ENCODE assay signal across 9 mouse cellular contexts in the genomic region with DNA sequence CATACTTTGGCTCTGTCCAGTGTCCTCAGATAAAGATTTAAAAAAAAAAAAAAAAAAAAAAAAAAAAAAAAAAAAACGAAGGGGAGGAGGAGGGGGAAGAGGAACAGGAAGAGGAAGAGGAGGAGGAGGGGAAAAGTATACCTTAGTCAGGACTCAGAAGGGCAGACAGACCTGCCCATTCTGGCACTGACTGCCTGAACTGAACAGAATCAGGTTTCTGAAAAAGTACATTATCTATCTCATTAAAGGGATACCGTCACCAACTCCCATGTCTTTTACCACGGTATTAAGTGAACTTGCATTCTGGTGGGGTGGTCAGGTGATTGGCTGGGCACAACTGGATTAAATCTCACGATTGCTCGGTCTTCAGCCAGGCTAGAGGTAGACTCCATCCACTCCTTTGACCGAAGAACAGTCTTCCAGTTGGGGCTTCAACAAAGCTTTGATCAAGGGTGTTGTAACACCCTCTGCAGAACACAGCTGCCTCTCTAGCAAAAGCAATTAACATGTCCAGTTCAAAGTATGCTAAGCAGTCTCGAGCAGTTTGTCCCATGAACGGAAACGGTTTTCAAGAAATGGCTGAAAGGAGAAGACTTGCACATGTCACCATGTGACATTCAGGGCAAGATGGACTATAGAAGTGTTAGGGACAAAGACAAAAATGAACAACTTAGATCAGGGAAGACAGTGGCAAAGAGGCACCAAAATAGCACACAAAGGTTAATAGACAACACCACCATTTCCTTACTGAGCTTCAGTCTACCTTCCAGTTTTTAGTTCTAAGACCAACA. TPM values are rescaled to one million over a fixed set of nuclear protein-coding genes. Genes with fewer than 3 reads are reported as not detected.
DNase-seq lines count a peak whose midpoint lies in the region; ATAC-seq and TF ChIP-seq lines count a peak whose summit lies in the region.
"Had no signal": no experiment of that assay in that cellular context is flagged by ENCODE, and none has a peak within 500 bp of the region (broad histone marks: within the 10 kb centered on the region; RNA-seq: fewer than 3 reads in every experiment).

No protein-coding gene starts in this region.

- TF ChIP-seq POLR2A in MEL (IDR thresholded peaks at IDR 0.05; ENCODE audit: control insufficient read depth in 1 of 2, insufficient read depth in 1 of 2, low read depth in 1 of 2, low read length in 2 of 2, poor library complexity in 1 of 2), result peak in 1 of 2 experiments; percentile 60; a peak in 2 of 4 replicates

- no peak for ATAC-seq in midbrain, embryonic 13.5 days

- peaks cover 20% of the 10 kb centered on the region for H3K4me1 ChIP-seq in heart, embryonic 10.5 days
- H3K4me1 ChIP-seq in MEL (ENCODE audit: control insufficient read depth in 1 of 2, insufficient read depth in 2 of 2, low read length in 2 of 2), result peaks cover 0 to 9% of the 10 kb centered on the region in 2 experiments; a peak in 1 of 4 replicates
- H3K4me1 ChIP-seq in hindbrain, embryonic 10.5 days (replicated peaks), result peaks cover 22% of the 10 kb centered on the region
- peaks cover 14% of the 10 kb centered on the region for H3K4me1 ChIP-seq in midbrain, embryonic 13.5 days (replicated peaks)

- no peak for TF ChIP-seq CTCF in MEL (IDR thresholded peaks at IDR 0.05 in 2 of 3, conservative IDR thresholded peaks at IDR 0.05 in 1 of 3; ENCODE audit: control insufficient read depth in 1 of 3, insufficient read depth in 1 of 3, low read depth in 2 of 3, low read length in 3 of 3, poor library complexity in 1 of 3, severe bottlenecking in 1 of 3)

- peak overlapping the region; percentile 86 for H3K9ac ChIP-seq in MEL (ENCODE audit: control insufficient read depth, low read depth, low read length, poor library complexity, severe bottlenecking)
- peak overlapping the region; percentile 89; the same call in 1 of the 2 replicates for H3K9ac ChIP-seq in midbrain, embryonic 13.5 days (replicated peaks)

- no peak for TF ChIP-seq EP300 in MEL (IDR thresholded peaks at IDR 0.05; ENCODE audit: low read depth in 1 of 2, low read length in 2 of 2)

- H3K27me3 ChIP-seq in heart, embryonic 10.5 days (ENCODE audit: insufficient read depth, poor library complexity, severe bottlenecking), result no peaks in the 10 kb centered on the region
- H3K27me3 ChIP-seq in MEL (ENCODE audit: control insufficient read depth in 1 of 2, insufficient read depth in 2 of 2, low read length in 2 of 2), result no peaks in the 10 kb centered on the region
- H3K27me3 ChIP-seq in hindbrain, embryonic 10.5 days (ENCODE audit: insufficient read depth, poor library complexity, severe bottlenecking), result no peaks in the 10 kb centered on the region
- H3K27me3 ChIP-seq in midbrain, embryonic 13.5 days, result no peaks in the 10 kb centered on the region

- peak overlapping the region; percentile 88 for H3K4me3 ChIP-seq in heart, embryonic 10.5 days
- peak overlapping the region; percentile 62 to 75 for H3K4me3 ChIP-seq in MEL (ENCODE audit: control insufficient read depth in 1 of 2, insufficient read depth in 1 of 2, low read depth in 2 of 2, low read length in 2 of 2)
- H3K4me3 ChIP-seq in hindbrain, embryonic 10.5 days, result peak overlapping the region; percentile 78
- H3K4me3 ChIP-seq in midbrain, embryonic 13.5 days (replicated peaks), result peak overlapping the region; percentile 88

- H3K36me3 ChIP-seq in heart, embryonic 10.5 days, result no peaks in the 10 kb centered on the region
- H3K36me3 ChIP-seq in MEL (ENCODE audit: control insufficient read depth in 1 of 2, insufficient read depth in 2 of 2, low read length in 2 of 2), result peaks cover 0 to 2% of the 10 kb centered on the region in 2 experiments; a peak in 1 of 4 replicates
- no peaks in the 10 kb centered on the region for H3K36me3 ChIP-seq in hindbrain, embryonic 10.5 days
- H3K36me3 ChIP-seq in midbrain, embryonic 13.5 days, result no peaks in the 10 kb centered on the region

- H3K9me3 ChIP-seq in heart, embryonic 10.5 days, result no peaks in the 10 kb centered on the region
- H3K9me3 ChIP-seq in MEL (replicated peaks; ENCODE audit: insufficient read depth, low read length), result no peaks in the 10 kb centered on the region
- no peaks in the 10 kb centered on the region for H3K9me3 ChIP-seq in hindbrain, embryonic 10.5 days
- H3K9me3 ChIP-seq in midbrain, embryonic 13.5 days, result no peaks in the 10 kb centered on the region

- H3K4me2 ChIP-seq in midbrain, embryonic 13.5 days (replicated peaks), result peak overlapping the region; percentile 83

- peaks cover 5% of the 10 kb centered on the region; the same call in 1 of the 2 replicates for H3K79me2 ChIP-seq in MEL (ENCODE audit: control insufficient read depth, insufficient read depth, low read length, poor library complexity)

- no peak for TF ChIP-seq RAD21 in MEL (IDR thresholded peaks at IDR 0.05; ENCODE audit: low read depth, low read length)

- DNase-seq in heart, embryonic 10.5 days (ENCODE audit: low spot score), result no peak
- no peak for DNase-seq in heart, adult 8-10 months (ENCODE audit: low spot score)
- DNase-seq in MEL (ENCODE audit: low read depth, low spot score), result peak; percentile 53
- DNase-seq in hindbrain, embryonic 10.5 days (ENCODE audit: low spot score), result no peak
- no peak for DNase-seq in cerebellum, postnatal 10 days
- no peak for DNase-seq in left cerebral cortex, adult 9 months (ENCODE audit: low spot score in 2 of 2)
- no peak for DNase-seq in spleen, postnatal 4 days (ENCODE audit: low spot score in 2 of 2)

- 91% methylated on average over 8 of the region's 9 CpGs for WGBS in heart, embryonic 10.5 days
- 93% methylated on average over 8 of the region's 9 CpGs for WGBS in hindbrain, embryonic 10.5 days
- 91% methylated on average over 8 of the region's 9 CpGs for WGBS in midbrain, embryonic 13.5 days

- peak overlapping the region; percentile 94 for H3K27ac ChIP-seq in heart, embryonic 10.5 days
- peak overlapping the region; percentile 68 for H3K27ac ChIP-seq in MEL (ENCODE audit: control insufficient read depth, low read depth, low read length)
- peak overlapping the region; percentile 92 for H3K27ac ChIP-seq in hindbrain, embryonic 10.5 days
- peak overlapping the region; percentile 74 for H3K27ac ChIP-seq in midbrain, embryonic 13.5 days

TF ChIP-seq in MEL, 35 proteins besides CTCF, POLR2A, EP300 and RAD21:
- no peak for TF ChIP-seq UBTF (IDR thresholded peaks at IDR 0.05; ENCODE audit: borderline replicate concordance, insufficient read depth, low read depth, low read length)
- TF ChIP-seq TBP (IDR thresholded peaks at IDR 0.05; ENCODE audit: low read depth, low read length), result peak; percentile 42; the same call in 1 of the 2 replicates
- TF ChIP-seq MYC (IDR thresholded peaks at IDR 0.05; ENCODE audit: low read depth, low read length), result peak; percentile 55; the same call in 1 of the 2 replicates
- peak; percentile 62; the same call in 1 of the 2 replicates for TF ChIP-seq MAX (IDR thresholded peaks at IDR 0.05; ENCODE audit: low read length)
- peak; percentile 37 for TF ChIP-seq SIN3A (IDR thresholded peaks at IDR 0.05; ENCODE audit: low read length)
- TF ChIP-seq NELFE (IDR thresholded peaks at IDR 0.05; ENCODE audit: low read depth, low read length), result peak; percentile 44
- TF ChIP-seq HCFC1 (IDR thresholded peaks at IDR 0.05; ENCODE audit: low read depth, low read length), result peak; percentile 67
- peak; percentile 98 for TF ChIP-seq ZNF384 (IDR thresholded peaks at IDR 0.05; ENCODE audit: low read depth, low read length)
- TF ChIP-seq POLR2AphosphoS5 (IDR thresholded peaks at IDR 0.05; ENCODE audit: borderline replicate concordance, low read depth, low read length), result no peak

RNA-seq across cellular contexts. Expression of a gene that starts 0.8 kb away (rescaled TPM):
- polyA plus RNA-seq in heart, embryonic 10.5 days (2016; fragmentation: Nextera tagmentation; extraction: Ambion mirVana), result 4.6 and 5.9 TPM in 2 replicates
- 1 to 10 TPM; 2.4 to 3.1 (median 2.6) TPM for total RNA-seq in heart, adult 8-10 months (2022)
- 1.9 and 2.7 TPM in 2 replicates for total RNA-seq in MEL (2012; rRNA removed)
- 1 to 10 TPM in 1 of 2 experiments, not detected in 1; 2.8 TPM for polyA plus RNA-seq in MEL (2012; ENCODE audit: insufficient read depth in 1 of 2, insufficient read length in 2 of 2, low read depth in 1 of 2, low replicate concordance in 2 of 2, missing spikeins in 1 of 2)
- polyA plus RNA-seq in hindbrain, embryonic 10.5 days (2016; fragmentation: Nextera tagmentation; extraction: Ambion mirVana), result 6.8 and 7.5 TPM in 2 replicates
- 9.5 and 9.6 TPM in 2 replicates for polyA plus RNA-seq in midbrain, embryonic 13.5 days (2015; fragmentation: Nextera tagmentation; extraction: Ambion mirVana)

RNA-seq across cellular contexts. Expression of a gene that starts 10.6 kb away (rescaled TPM):
- polyA plus RNA-seq in heart, embryonic 10.5 days (2016; fragmentation: Nextera tagmentation; extraction: Ambion mirVana), result not detected in 2 replicates
- total RNA-seq in heart, adult 8-10 months (2022), result not detected
- not detected in 2 replicates for total RNA-seq in MEL (2012; rRNA removed)
- not detected for polyA plus RNA-seq in MEL (2012; ENCODE audit: insufficient read depth in 1 of 2, insufficient read length in 2 of 2, low read depth in 1 of 2, low replicate concordance in 2 of 2, missing spikeins in 1 of 2)
- not detected in 2 replicates for polyA plus RNA-seq in hindbrain, embryonic 10.5 days (2016; fragmentation: Nextera tagmentation; extraction: Ambion mirVana)
- 0.08 TPM in 1 of 2 replicates, not detected in the other for polyA plus RNA-seq in midbrain, embryonic 13.5 days (2015; fragmentation: Nextera tagmentation; extraction: Ambion mirVana)
- total RNA-seq: hematopoietic stem cell, adult 5-6 weeks had no signal

RNA-seq across cellular contexts. Expression of a gene that starts 43.4 kb away (rescaled TPM):
- polyA plus RNA-seq in heart, embryonic 10.5 days (2016; fragmentation: Nextera tagmentation; extraction: Ambion mirVana), result not detected in 2 replicates
- total RNA-seq in heart, adult 8-10 months (2022), result not detected
- total RNA-seq in MEL (2012; rRNA removed), result not detected in 2 replicates
- not detected for polyA plus RNA-seq in MEL (2012; ENCODE audit: insufficient read depth in 1 of 2, insufficient read length in 2 of 2, low read depth in 1 of 2, low replicate concordance in 2 of 2, missing spikeins in 1 of 2)
- polyA plus RNA-seq in hindbrain, embryonic 10.5 days (2016; fragmentation: Nextera tagmentation; extraction: Ambion mirVana), result not detected in 2 replicates
- polyA plus RNA-seq in midbrain, embryonic 13.5 days (2015; fragmentation: Nextera tagmentation; extraction: Ambion mirVana), result not detected in 2 replicates
- total RNA-seq: hematopoietic stem cell, adult 5-6 weeks had no signal
